Mouse (Mus musculus): Measurements from ENCODE around the gene Fam189a1.

Gene Fam189a1

DNA sequence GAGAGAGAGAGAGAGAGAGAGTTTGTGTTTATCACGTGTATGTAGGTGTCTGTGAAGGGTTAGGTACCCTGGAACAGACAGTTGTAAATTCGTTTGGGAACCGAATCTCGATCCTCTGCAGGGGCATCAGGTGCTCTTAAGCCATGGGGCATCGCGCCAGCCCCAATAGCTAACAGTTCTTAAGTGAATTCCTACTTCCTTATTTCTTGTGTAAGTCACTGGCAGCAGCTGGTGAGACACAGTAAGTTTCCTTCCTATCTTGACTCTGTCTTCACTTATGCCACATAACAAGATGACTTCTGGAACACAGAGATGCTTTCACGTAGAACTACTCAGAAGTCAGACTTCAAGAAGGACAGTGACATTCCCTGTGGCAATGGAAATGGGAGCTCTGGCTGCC lies 275.0 kb downstream of the Fam189a1 start:
- DNase-seq (ENCODE audit: low spot score in 2 of 2) = no peak

GRCm38 (mm10) chr7:64880415-64880814 lies 276.0 kb downstream of the Fam189a1 start:
- no peak for DNase-seq (ENCODE audit: low spot score in 2 of 2)

- no peak for DNase-seq (ENCODE audit: low spot score in 2 of 2)
These were observed 281.4 kb downstream of the Fam189a1 start for GRCm38 (mm10) chr7:64874941-64875340.

DNA sequence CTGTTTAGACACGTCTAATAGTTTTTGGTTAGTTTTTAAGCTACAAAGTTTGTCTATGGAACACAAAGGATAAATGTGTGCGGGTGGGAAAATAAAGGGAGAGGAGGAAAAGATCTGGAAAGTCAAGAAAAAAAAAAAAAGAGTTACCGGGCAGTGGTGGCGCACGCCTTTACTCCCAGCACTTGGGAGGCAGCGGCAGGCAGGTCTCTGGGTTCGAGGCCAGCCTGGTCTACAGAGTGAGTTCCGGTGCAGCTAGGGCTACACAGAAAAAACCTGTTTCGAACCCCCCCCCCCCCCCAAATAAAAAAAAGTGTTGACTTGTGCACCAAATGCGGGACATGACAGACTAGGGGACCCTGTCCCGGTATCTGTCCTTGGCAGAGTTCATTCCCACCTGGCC lies 283.1 kb downstream of the Fam189a1 start:
- DNase-seq (ENCODE audit: low spot score in 2 of 2) = no peak

GRCm38 (mm10) chr7:64872743-64873241 lies 283.6 kb downstream of the Fam189a1 start, which contains the start of gene Nsmce3:
Gene Nsmce3, minus strand, starts transcription at chr7:64872997.
- DNase-seq (ENCODE audit: low spot score in 2 of 2) = peak; percentile 95 to 96

GRCm38 (mm10) chr7:64871987-64872742 lies 284.2 kb downstream of the Fam189a1 start:
- DNase-seq (ENCODE audit: low spot score in 2 of 2) = no peak

GRCm38 (mm10) chr7:64869549-64870065 lies 286.8 kb downstream of the Fam189a1 start:
- no peak for DNase-seq (ENCODE audit: low spot score in 2 of 2)

DNA sequence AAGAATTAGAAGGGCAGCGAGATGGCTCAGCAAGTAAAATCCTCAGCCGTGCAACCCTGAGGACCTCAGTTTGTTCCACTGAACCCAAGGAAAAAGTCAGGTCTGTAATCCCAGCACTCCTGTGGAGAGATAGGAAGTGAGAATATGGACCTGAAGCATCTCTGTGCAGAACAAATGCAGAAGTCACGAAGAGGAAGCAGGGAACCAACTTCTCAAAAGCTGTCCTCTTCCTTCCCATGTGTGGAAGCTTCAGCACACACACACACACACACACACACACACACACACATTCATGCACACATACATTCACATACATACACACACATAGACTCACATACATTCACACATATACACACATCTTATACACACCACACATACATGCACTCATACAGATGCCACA lies 292.8 kb downstream of the Fam189a1 start:
- no peak for DNase-seq (ENCODE audit: low spot score in 2 of 2)

DNA sequence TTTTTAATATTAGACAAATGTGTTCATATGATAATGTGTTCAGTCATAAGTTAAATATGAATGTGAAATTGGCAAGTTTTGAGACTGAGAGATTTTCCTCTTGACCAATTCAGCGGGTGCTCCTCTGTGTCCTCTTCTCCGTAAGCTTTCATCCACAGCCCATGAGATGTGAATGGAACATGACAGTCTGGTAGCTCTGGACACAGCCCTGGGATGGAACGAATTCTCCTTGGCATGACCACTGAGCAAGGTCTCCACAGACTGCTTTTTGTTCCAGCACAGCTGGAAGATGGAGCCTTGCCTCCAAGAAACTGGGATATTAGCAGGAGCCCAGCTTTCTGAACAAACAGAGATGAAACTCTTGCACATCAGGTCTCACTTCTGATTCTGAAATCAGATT lies 293.4 kb downstream of the Fam189a1 start:
- no peak for DNase-seq (ENCODE audit: low spot score in 2 of 2)

DNA sequence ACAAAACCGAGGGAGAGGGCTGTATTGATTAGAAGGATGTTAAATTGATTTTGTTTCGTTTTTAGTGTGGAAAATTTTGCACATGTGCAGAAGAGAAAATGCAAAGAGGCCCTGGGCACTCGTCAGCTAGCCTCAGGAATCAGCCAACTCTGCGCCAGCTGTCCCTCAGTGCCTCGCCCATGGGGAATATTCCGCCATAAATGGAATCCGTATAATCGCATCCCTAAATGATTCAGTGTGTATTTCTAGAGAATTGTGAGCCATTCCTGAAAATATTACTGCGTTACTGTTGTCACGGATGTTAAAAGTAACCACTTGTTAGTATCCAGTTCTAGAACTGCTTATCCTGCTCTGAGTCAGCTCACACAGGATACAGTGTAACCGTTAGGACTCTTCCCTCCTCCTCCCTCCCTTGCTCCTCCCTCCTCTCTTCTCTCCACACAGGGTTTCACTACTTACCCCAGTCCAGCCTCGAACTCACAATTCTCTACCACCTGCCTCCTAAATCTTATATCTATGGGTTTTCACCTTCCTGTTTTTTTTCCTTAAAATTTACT lies 299.8 kb downstream of the Fam189a1 start:
- DNase-seq (ENCODE audit: low spot score in 2 of 2) = no peak

- no peak for DNase-seq (ENCODE audit: low spot score in 2 of 2)
These were observed 300.4 kb downstream of the Fam189a1 start for GRCm38 (mm10) chr7:64855976-64856375.

DNA sequence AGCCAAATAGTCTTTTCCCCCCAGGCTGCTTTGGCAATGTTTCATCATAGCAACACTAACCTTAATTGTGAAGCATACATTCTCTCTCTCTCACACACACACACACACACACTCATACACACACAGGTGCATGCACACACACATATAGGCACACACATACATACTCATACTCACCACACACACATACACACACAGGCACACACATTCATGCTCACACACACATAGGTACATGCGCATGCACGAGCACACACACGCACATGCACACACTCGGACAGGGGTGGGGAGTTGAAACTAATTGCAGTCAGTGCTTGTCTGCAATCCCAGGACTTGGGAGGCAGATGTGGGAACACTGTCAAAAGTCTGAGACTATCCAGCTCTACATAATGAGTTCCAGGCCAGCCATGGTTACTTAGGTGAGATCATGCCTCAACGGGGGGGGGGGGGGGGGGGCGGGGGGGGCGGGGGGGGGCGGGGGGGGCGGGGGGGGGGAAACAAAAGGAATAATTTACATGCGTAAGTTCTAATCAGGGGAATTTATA lies 300.9 kb downstream of the Fam189a1 start:
- DNase-seq (ENCODE audit: low spot score in 2 of 2) = no peak

DNA sequence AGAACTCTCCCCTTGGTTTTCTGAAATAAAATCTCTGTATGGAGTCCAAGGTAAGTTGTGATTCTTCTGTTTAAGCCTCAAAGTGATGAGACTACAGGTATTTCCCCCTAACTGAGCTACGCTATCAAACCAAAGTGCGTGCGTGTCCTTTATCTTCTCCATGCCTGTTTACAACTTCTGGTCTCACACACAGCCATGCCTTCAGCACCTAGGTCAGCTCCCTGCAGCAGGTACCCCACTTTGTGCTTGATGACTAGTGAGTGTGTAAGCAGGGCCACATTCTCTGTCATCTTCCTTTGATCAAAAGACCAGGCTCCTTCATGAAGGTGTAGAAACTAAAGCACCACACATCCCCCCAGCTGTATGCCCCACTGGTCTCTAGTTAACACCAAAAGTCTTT lies 305.6 kb downstream of the Fam189a1 start:
- no peak for DNase-seq (ENCODE audit: low spot score in 2 of 2)

DNA sequence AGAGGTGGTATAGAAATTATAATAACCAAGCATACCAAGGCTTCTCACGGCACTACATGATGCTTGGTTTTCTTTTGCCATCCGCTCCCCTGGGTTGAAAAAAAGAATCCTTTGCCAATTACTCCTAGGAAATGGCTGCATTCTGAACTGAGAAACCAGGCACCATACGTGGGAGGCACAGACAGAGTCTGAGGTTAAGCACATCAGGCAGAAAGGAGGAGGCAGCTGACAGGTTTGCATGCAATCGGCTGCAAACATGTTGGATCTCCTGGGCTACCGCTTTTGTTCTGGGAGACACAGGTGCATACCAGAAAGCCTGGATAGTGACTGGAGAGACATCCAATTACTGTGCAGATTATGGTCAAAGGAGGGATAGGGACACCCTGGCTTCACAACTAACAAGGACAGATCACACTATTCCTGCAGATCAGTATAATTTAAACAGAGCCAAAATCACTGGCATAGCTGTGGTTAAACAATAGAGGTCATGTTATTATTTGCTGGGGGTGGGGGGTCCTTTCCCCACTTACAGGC lies 308.9 kb downstream of the Fam189a1 start:
- DNase-seq (ENCODE audit: low spot score in 2 of 2) = no peak

- no peak for DNase-seq (ENCODE audit: low spot score in 2 of 2)
These were observed 310.3 kb downstream of the Fam189a1 start for GRCm38 (mm10) chr7:64846061-64846460.

DNA sequence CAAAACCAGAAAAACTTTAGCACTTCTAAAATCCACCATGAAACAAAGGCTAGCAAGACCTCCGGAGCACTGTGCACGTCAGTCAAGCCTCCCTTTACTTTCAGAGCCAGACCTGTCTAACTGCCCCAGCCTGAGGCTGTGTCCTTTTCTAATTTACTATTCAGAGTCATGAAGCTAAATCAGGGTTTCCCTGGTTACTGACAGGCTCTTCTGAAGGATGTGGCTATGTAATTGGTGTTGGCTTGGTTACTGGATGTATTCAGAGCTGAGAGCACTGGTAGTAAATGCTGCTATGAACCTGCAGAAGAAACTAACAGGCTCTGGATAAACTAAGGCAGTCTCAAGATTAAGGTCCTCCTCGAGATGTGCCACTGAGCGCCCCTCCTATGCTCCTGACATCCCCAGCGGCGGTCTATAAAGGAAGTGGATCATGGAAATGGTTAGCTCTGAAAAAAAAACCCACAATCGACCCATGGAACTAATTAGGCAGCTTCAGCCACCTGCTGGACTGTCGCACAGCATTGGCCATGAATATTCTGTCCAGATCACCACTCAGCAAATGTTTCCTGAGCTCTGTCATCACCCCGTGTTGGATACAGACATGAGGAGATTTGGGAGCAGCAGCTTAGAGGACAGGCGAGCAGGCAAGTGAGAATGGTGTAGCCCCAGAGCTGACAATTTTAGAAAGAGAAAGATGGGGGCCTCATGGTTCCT lies 315.3 kb downstream of the Fam189a1 start:
- no peak for DNase-seq (ENCODE audit: low spot score in 2 of 2)

GRCm38 (mm10) chr7:64840576-64840895 lies 315.8 kb downstream of the Fam189a1 start:
- no peak for DNase-seq (ENCODE audit: low spot score in 2 of 2)

GRCm38 (mm10) chr7:64839801-64840575 lies 316.4 kb downstream of the Fam189a1 start:
- DNase-seq (ENCODE audit: low spot score in 2 of 2) = no peak

- DNase-seq (ENCODE audit: low spot score in 2 of 2) = no peak
These were observed 317.1 kb downstream of the Fam189a1 start for GRCm38 (mm10) chr7:64839281-64839680.

DNA sequence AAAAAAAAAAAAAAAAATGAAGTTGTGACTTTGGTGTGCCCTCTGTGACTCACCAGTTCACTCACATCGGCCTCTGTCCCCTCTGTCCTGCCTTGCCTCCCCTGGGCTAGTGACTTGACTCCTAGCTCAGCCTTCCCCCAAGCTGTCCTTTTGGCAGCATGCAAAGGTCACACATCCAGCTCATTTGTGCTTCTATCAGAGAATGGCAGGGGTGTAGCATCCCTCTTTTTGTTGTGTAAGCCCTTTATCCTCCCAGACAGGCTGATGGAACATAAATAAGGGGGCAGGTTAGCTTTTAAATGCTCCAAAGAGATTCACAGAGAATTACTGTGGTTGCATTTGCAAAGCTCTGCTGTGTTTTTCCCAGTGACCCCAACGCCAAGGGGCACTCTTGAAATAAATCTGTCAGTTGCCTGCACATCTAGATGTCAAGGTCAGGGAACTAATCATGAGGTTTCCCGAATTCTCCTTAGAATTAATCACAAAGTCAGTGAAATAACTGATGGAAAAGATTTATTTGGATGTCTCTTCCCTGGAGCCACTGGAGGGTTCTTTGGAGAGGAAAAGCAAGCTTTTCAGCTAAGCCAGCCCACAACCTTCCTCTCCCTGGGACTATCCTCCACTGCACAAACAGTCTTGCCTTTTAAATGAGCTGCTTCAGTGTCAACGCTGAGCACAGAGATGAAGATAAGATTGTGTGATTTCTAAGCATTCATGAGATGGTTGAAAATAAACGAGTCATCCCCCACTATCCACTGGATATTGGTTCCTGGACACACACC lies 326.0 kb downstream of the Fam189a1 start:
- no peak for DNase-seq (ENCODE audit: low spot score in 2 of 2)

- no peak for DNase-seq (ENCODE audit: low spot score in 2 of 2)
These were observed 335.3 kb downstream of the Fam189a1 start for GRCm38 (mm10) chr7:64821081-64821480.
